8 mouse cellular contexts compared by ENCODE assay signal in genomic region chr8:71483932-71484331, GRCm38 (mm10). TPM values are rescaled to one million over a fixed set of nuclear protein-coding genes. Genes with fewer than 3 reads are reported as not detected.
DNase-seq lines count a peak whose midpoint lies in the region; ATAC-seq and TF ChIP-seq lines count a peak whose summit lies in the region.

No protein-coding gene starts in this region.

- no peak for TF ChIP-seq POLR2A in cerebellum, adult 2 months (IDR thresholded peaks at IDR 0.05; ENCODE audit: borderline replicate concordance, insufficient read depth, low read length)

- peaks cover 52% of the 10 kb centered on the region for H3K4me1 ChIP-seq in liver, embryonic 12.5 days
- H3K4me1 ChIP-seq in limb, embryonic 10.5 days: peaks cover 45% of the 10 kb centered on the region
- peaks cover 54% of the 10 kb centered on the region for H3K4me1 ChIP-seq in neural tube, embryonic 15.5 days
- H3K4me1 ChIP-seq in cerebellum, adult 2 months (ENCODE audit: control insufficient read depth, insufficient read depth, low read length): peaks cover 5% of the 10 kb centered on the region; the same call in 1 of the 2 replicates

- no peak overlapping the region for H3K4me3 ChIP-seq in liver, embryonic 12.5 days
- H3K4me3 ChIP-seq in limb, embryonic 10.5 days: peak overlapping the region; percentile 90; the same call in 1 of the 2 replicates
- no peak overlapping the region for H3K4me3 ChIP-seq in neural tube, embryonic 15.5 days (replicated peaks)
- H3K4me3 ChIP-seq in cerebellum, adult 2 months (replicated peaks; ENCODE audit: insufficient read depth, low read depth, low read length): no peak overlapping the region

- no peak overlapping the region for H3K27ac ChIP-seq in liver, embryonic 12.5 days
- H3K27ac ChIP-seq in limb, embryonic 10.5 days: no peak overlapping the region
- no peak overlapping the region for H3K27ac ChIP-seq in neural tube, embryonic 15.5 days (replicated peaks)
- H3K27ac ChIP-seq in cerebellum, adult 2 months (ENCODE audit: insufficient read depth, low read length): no peak overlapping the region

- DNase-seq in liver: peak; percentile 79
- DNase-seq in adrenal gland, postnatal 36 days: peak; percentile 50 to 64
- peak; percentile 80 for DNase-seq in limb, embryonic 10.5 days (ENCODE audit: low spot score)
- no peak for DNase-seq in cerebellum, adult 2 months
- DNase-seq in gastrocnemius, adult 8-10 months (ENCODE audit: low spot score in 2 of 2): no peak
- DNase-seq in cerebellum, adult 9-10 months: no peak

- WGBS in liver, embryonic 12.5 days (ENCODE audit: insufficient replicate concordance): 35% methylated on average over 8 of the region's 8 CpGs
- WGBS in limb, embryonic 10.5 days: 42% methylated on average over 8 of the region's 8 CpGs
- WGBS in neural tube, embryonic 15.5 days: 46% methylated on average over 8 of the region's 8 CpGs
- 62% methylated on average over 8 of the region's 8 CpGs for WGBS in cerebellum, adult 2 months

- H3K9me3 ChIP-seq in liver, embryonic 12.5 days (replicated peaks): no peaks in the 10 kb centered on the region
- H3K9me3 ChIP-seq in limb, embryonic 10.5 days (replicated peaks): no peaks in the 10 kb centered on the region
- no peaks in the 10 kb centered on the region for H3K9me3 ChIP-seq in neural tube, embryonic 15.5 days (replicated peaks)

- H3K9ac ChIP-seq in liver, embryonic 12.5 days: no peak overlapping the region
- H3K9ac ChIP-seq in neural tube, embryonic 15.5 days (replicated peaks): no peak overlapping the region

- no peak for ATAC-seq in liver, embryonic 12.5 days
- ATAC-seq in neural tube, embryonic 15.5 days (ENCODE audit: low FRiP score): no peak

- H3K27me3 ChIP-seq in liver, embryonic 12.5 days (replicated peaks): peaks cover 35% of the 10 kb centered on the region
- H3K27me3 ChIP-seq in limb, embryonic 10.5 days (ENCODE audit: low read depth, poor library complexity, severe bottlenecking): peaks cover 24% of the 10 kb centered on the region
- H3K27me3 ChIP-seq in neural tube, embryonic 15.5 days (replicated peaks): no peaks in the 10 kb centered on the region
- no peaks in the 10 kb centered on the region for H3K27me3 ChIP-seq in cerebellum, adult 2 months (ENCODE audit: control insufficient read depth, insufficient read depth, low read length)

- H3K36me3 ChIP-seq in liver, embryonic 12.5 days: 0 out of 2 replicates have a peak, but pooled peaks cover 2% of the 10 kb centered on the region
- peaks cover 58% of the 10 kb centered on the region for H3K36me3 ChIP-seq in limb, embryonic 10.5 days
- peaks cover 34% of the 10 kb centered on the region for H3K36me3 ChIP-seq in neural tube, embryonic 15.5 days

- H3K4me2 ChIP-seq in liver, embryonic 12.5 days: no peak overlapping the region
- 0 out of 2 replicates have a peak overlapping the region, but pooled peaks have one; percentile 86 for H3K4me2 ChIP-seq in neural tube, embryonic 15.5 days

- no peak for TF ChIP-seq CTCF in cerebellum, adult 2 months (IDR thresholded peaks at IDR 0.05; ENCODE audit: borderline replicate concordance, insufficient read depth, low read depth, low read length)

RNA-seq across cellular contexts. Expression of gene Ano8, which starts 1.8 kb away (rescaled TPM):
- polyA plus RNA-seq in liver, embryonic 12.5 days (2016; fragmentation: Nextera tagmentation; extraction: Ambion mirVana): 1.2 TPM in 2 replicates
- total RNA-seq in adrenal gland, postnatal 36 days (2021): 10 to 100 TPM; 14.0 to 15.1 TPM
- polyA plus RNA-seq in limb, embryonic 10.5 days (2016; fragmentation: Nextera tagmentation; extraction: Ambion mirVana): 2.7 and 3.5 TPM in 2 replicates
- 5.7 and 6.8 TPM in 2 replicates for polyA plus RNA-seq in neural tube, embryonic 15.5 days (2015; fragmentation: Nextera tagmentation; extraction: Ambion mirVana)
- 76.2 and 81.8 TPM in 2 replicates for polyA plus RNA-seq in cerebellum, adult 2 months (2012; rRNA removed)
- 10 to 100 TPM; 15.4 to 16.5 (median 15.9) TPM for total RNA-seq in gastrocnemius, adult 8-10 months (2022)

RNA-seq across cellular contexts. Expression of gene Gtpbp3, which starts 4.0 kb away (rescaled TPM):
- polyA plus RNA-seq in liver, embryonic 12.5 days (2016; fragmentation: Nextera tagmentation; extraction: Ambion mirVana): 9.3 and 9.6 TPM in 2 replicates
- total RNA-seq in adrenal gland, postnatal 36 days (2021): 10 to 100 TPM; 22.5 to 23.1 TPM
- 26.8 and 28.2 TPM in 2 replicates for polyA plus RNA-seq in limb, embryonic 10.5 days (2016; fragmentation: Nextera tagmentation; extraction: Ambion mirVana)
- 15.4 and 17.1 TPM in 2 replicates for polyA plus RNA-seq in neural tube, embryonic 15.5 days (2015; fragmentation: Nextera tagmentation; extraction: Ambion mirVana)
- polyA plus RNA-seq in cerebellum, adult 2 months (2012; rRNA removed): 33.3 and 34.7 TPM in 2 replicates
- total RNA-seq in gastrocnemius, adult 8-10 months (2022): 10 to 100 TPM in 3 of 4 experiments, 1 to 10 TPM in 1; 9.5 to 11.2 (median 10.5) TPM

RNA-seq across cellular contexts. Expression of gene Dda1, which starts 14.9 kb away (rescaled TPM):
- polyA plus RNA-seq in liver, embryonic 12.5 days (2016; fragmentation: Nextera tagmentation; extraction: Ambion mirVana): 60.6 and 63.1 TPM in 2 replicates
- 10 to 100 TPM; 57.7 to 62.3 TPM for total RNA-seq in adrenal gland, postnatal 36 days (2021)
- polyA plus RNA-seq in limb, embryonic 10.5 days (2016; fragmentation: Nextera tagmentation; extraction: Ambion mirVana): 130 and 138 TPM in 2 replicates
- 223 and 252 TPM in 2 replicates for polyA plus RNA-seq in neural tube, embryonic 15.5 days (2015; fragmentation: Nextera tagmentation; extraction: Ambion mirVana)
- 119 and 121 TPM in 2 replicates for polyA plus RNA-seq in cerebellum, adult 2 months (2012; rRNA removed)
- total RNA-seq in gastrocnemius, adult 8-10 months (2022): 10 to 100 TPM; 24.5 to 31.8 (median 26.5) TPM

RNA-seq across cellular contexts. Expression of gene Mrpl34, which starts 19.2 kb away (rescaled TPM):
- polyA plus RNA-seq in liver, embryonic 12.5 days (2016; fragmentation: Nextera tagmentation; extraction: Ambion mirVana): 168 and 173 TPM in 2 replicates
- total RNA-seq in adrenal gland, postnatal 36 days (2021): 100 to 1,000 TPM in 1 of 2 experiments, 10 to 100 TPM in 1; 91.9 to 111 TPM
- 231 and 263 TPM in 2 replicates for polyA plus RNA-seq in limb, embryonic 10.5 days (2016; fragmentation: Nextera tagmentation; extraction: Ambion mirVana)
- polyA plus RNA-seq in neural tube, embryonic 15.5 days (2015; fragmentation: Nextera tagmentation; extraction: Ambion mirVana): 181 and 182 TPM in 2 replicates
- 68.5 and 75.4 TPM in 2 replicates for polyA plus RNA-seq in cerebellum, adult 2 months (2012; rRNA removed)
- 10 to 100 TPM; 63.4 to 72.1 (median 68.8) TPM for total RNA-seq in gastrocnemius, adult 8-10 months (2022)

RNA-seq across cellular contexts. Expression of gene Abhd8, which starts 20.5 kb away (rescaled TPM):
- 16.0 and 17.4 TPM in 2 replicates for polyA plus RNA-seq in liver, embryonic 12.5 days (2016; fragmentation: Nextera tagmentation; extraction: Ambion mirVana)
- 10 to 100 TPM; 56.6 to 81.2 TPM for total RNA-seq in adrenal gland, postnatal 36 days (2021)
- polyA plus RNA-seq in limb, embryonic 10.5 days (2016; fragmentation: Nextera tagmentation; extraction: Ambion mirVana): 61.5 and 75.1 TPM in 2 replicates
- 160 and 192 TPM in 2 replicates for polyA plus RNA-seq in neural tube, embryonic 15.5 days (2015; fragmentation: Nextera tagmentation; extraction: Ambion mirVana)
- 392 TPM in 2 replicates for polyA plus RNA-seq in cerebellum, adult 2 months (2012; rRNA removed)
- 10 to 100 TPM; 22.3 to 28.9 (median 26.3) TPM for total RNA-seq in gastrocnemius, adult 8-10 months (2022)

Comparison
In these comparisons a context has a peak if more than half of its experiments do, and no peak if none do; other contexts are left out.
1. DNase-seq: peak in liver (single experiment), adrenal gland, postnatal 36 days (2 of 2) and limb, embryonic 10.5 days (single experiment); none in cerebellum, adult 2 months (0 of 2), gastrocnemius, adult 8-10 months (0 of 2) and cerebellum, adult 9-10 months (single experiment).